Mouse (Mus musculus) right cerebral cortex, postnatal 25 days (tissue): ENCODE data around the gene 1500009L16Rik.

Experiments
- DNase-seq: peaks from one replicate; pipeline ENCODE4 v3.0.0; 2022

The 1500009L16Rik gene

GRCm38 (mm10) chr10:83763891-83764290 lies 41.2 kb downstream of the 1500009L16Rik start:
- no peak for DNase-seq

GRCm38 (mm10) chr10:83766882-83767281 lies 44.2 kb downstream of the 1500009L16Rik start:
- DNase-seq, result no peak

GRCm38 (mm10) chr10:83776272-83776878 lies 53.7 kb downstream of the 1500009L16Rik start:
- peak; percentile 61 for DNase-seq

GRCm38 (mm10) chr10:83777253-83777652 lies 54.6 kb downstream of the 1500009L16Rik start:
- DNase-seq, result no peak

GRCm38 (mm10) chr10:83781854-83782253 lies 59.2 kb downstream of the 1500009L16Rik start:
- no peak for DNase-seq

GRCm38 (mm10) chr10:83782371-83783120 lies 59.9 kb downstream of the 1500009L16Rik start:
- DNase-seq, result no peak

- no peak for DNase-seq
Measured at GRCm38 (mm10) chr10:83785003-83785402, 62.3 kb downstream of the 1500009L16Rik start.

- no peak for DNase-seq
Measured at GRCm38 (mm10) chr10:83785627-83786392, 63.1 kb downstream of the 1500009L16Rik start.

- DNase-seq, result peak; percentile 26
Measured at GRCm38 (mm10) chr10:83795088-83795487, 72.4 kb downstream of the 1500009L16Rik start.

GRCm38 (mm10) chr10:83795500-83795899 lies 72.8 kb downstream of the 1500009L16Rik start:
- no peak for DNase-seq

GRCm38 (mm10) chr10:83804021-83804420 lies 81.4 kb downstream of the 1500009L16Rik start:
- no peak for DNase-seq

- DNase-seq, result no peak
Measured at GRCm38 (mm10) chr10:83805201-83805718, 82.6 kb downstream of the 1500009L16Rik start.

- no peak for DNase-seq
Measured at GRCm38 (mm10) chr10:83807251-83807650, 84.6 kb downstream of the 1500009L16Rik start.
